ENCODE assay signal across 9 mouse cellular contexts in the genomic region with DNA sequence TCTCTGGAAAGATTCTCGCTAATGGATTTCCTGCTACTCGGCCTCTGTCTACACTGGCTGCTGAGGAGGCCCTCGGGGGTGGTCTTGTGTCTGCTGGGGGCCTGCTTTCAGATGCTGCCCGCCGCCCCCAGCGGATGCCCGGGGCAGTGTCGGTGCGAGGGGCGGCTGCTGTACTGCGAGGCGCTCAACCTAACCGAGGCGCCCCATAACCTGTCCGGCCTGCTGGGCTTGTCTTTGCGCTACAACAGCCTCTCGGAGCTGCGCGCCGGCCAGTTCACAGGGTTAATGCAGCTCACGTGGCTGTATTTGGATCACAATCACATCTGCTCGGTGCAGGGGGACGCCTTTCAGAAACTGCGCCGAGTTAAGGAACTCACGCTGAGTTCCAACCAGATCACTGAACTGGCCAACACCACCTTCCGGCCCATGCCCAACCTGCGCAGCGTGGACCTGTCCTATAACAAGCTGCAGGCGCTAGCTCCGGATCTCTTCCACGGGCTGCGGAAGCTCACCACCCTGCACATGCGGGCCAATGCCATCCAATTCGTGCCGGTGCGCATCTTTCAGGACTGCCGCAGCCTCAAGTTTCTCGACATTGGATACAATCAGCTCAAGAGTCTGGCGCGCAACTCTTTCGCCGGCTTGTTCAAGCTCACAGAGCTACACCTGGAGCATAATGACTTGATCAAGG. TPM values are rescaled to one million over a fixed set of nuclear protein-coding genes. Genes with fewer than 3 reads are reported as not detected.
A peak's percentile ranks its signal among the peaks of the same experiment; 100 is the strongest.
DNase-seq lines count a peak whose midpoint lies in the region; ATAC-seq and TF ChIP-seq lines count a peak whose summit lies in the region.
"Had no signal": no experiment of that assay in that cellular context is flagged by ENCODE, and none has a peak within 500 bp of the region (broad histone marks: within the 10 kb centered on the region; RNA-seq: fewer than 3 reads in every experiment).

No protein-coding gene starts in this region.

- H3K4me3 ChIP-seq in heart, embryonic 13.5 days = peak overlapping the region; percentile 58
- peak overlapping the region; percentile 57 for H3K4me3 ChIP-seq in cerebellum, adult 2 months (replicated peaks; ENCODE audit: insufficient read depth, low read depth, low read length)
- H3K4me3 ChIP-seq in forebrain, embryonic 15.5 days = peak overlapping the region; percentile 77
- H3K4me3 ChIP-seq in midbrain, embryonic 16.5 days (ENCODE audit: low read depth, low read length) = peak overlapping the region; percentile 71

- DNase-seq in heart, postnatal 25 days (ENCODE audit: low spot score) = no peak
- DNase-seq in cerebellum, adult 2 months = peak; percentile 49 to 60
- DNase-seq in layer of hippocampus, postnatal 10 days (ENCODE audit: low spot score in 2 of 2) = peak; percentile 57 to 70
- no peak for DNase-seq in adrenal gland, postnatal 36 days

- H3K9me3 ChIP-seq in heart, embryonic 13.5 days = no peaks in the 10 kb centered on the region
- no peaks in the 10 kb centered on the region for H3K9me3 ChIP-seq in forebrain, embryonic 15.5 days
- H3K9me3 ChIP-seq in midbrain, embryonic 16.5 days (replicated peaks; ENCODE audit: control insufficient read depth, low read length, poor library complexity, severe bottlenecking) = no peaks in the 10 kb centered on the region

- no peak for TF ChIP-seq CTCF in cerebellum, adult 2 months (IDR thresholded peaks at IDR 0.05; ENCODE audit: borderline replicate concordance, insufficient read depth, low read depth, low read length)

- H3K9ac ChIP-seq in heart, embryonic 13.5 days = peak overlapping the region; percentile 67
- H3K9ac ChIP-seq in forebrain, embryonic 15.5 days (replicated peaks) = peak overlapping the region; percentile 78
- H3K9ac ChIP-seq in midbrain, embryonic 16.5 days (ENCODE audit: low read depth, low read length) = peak overlapping the region; percentile 87

- no peak for ATAC-seq in heart, embryonic 13.5 days (ENCODE audit: extremely low read depth, insufficient number of reproducible peaks, low FRiP score, low TSS enrichment)
- ATAC-seq in forebrain, embryonic 15.5 days (replicated peaks) = peak; percentile 41
- peak; percentile 50 for ATAC-seq in midbrain, embryonic 16.5 days
- ATAC-seq in erythroblast, adult 5-6 weeks (replicated peaks; ENCODE audit: low FRiP score, poor library complexity, severe bottlenecking) = no peak

- no peak overlapping the region for H3K27ac ChIP-seq in heart, embryonic 13.5 days (replicated peaks)
- H3K27ac ChIP-seq in cerebellum, adult 2 months (ENCODE audit: insufficient read depth, low read length) = no peak overlapping the region
- H3K27ac ChIP-seq in forebrain, embryonic 15.5 days (replicated peaks) = peak overlapping the region; percentile 87
- H3K27ac ChIP-seq in midbrain, embryonic 16.5 days (ENCODE audit: low read length) = peak overlapping the region; percentile 91

- H3K27me3 ChIP-seq in heart, embryonic 13.5 days (replicated peaks) = peaks cover 80% of the 10 kb centered on the region
- no peaks in the 10 kb centered on the region for H3K27me3 ChIP-seq in cerebellum, adult 2 months (ENCODE audit: control insufficient read depth, insufficient read depth, low read length)
- no peaks in the 10 kb centered on the region for H3K27me3 ChIP-seq in forebrain, embryonic 15.5 days
- no peaks in the 10 kb centered on the region for H3K27me3 ChIP-seq in midbrain, embryonic 16.5 days (ENCODE audit: control insufficient read depth, insufficient read depth, low read depth, low read length)

- intact Hi-C loops in heart, postnatal 25 days (cut with DNase I) = no loop called here

- H3K4me1 ChIP-seq in heart, embryonic 13.5 days = peaks cover 19% of the 10 kb centered on the region
- H3K4me1 ChIP-seq in cerebellum, adult 2 months (ENCODE audit: control insufficient read depth, insufficient read depth, low read length) = no peaks in the 10 kb centered on the region
- peaks cover 44% of the 10 kb centered on the region for H3K4me1 ChIP-seq in forebrain, embryonic 15.5 days
- H3K4me1 ChIP-seq in midbrain, embryonic 16.5 days (ENCODE audit: control insufficient read depth, insufficient read depth, low read length) = peaks cover 19% of the 10 kb centered on the region

- peak overlapping the region; percentile 94 for H3K4me2 ChIP-seq in heart, embryonic 13.5 days
- H3K4me2 ChIP-seq in forebrain, embryonic 15.5 days (replicated peaks) = peak overlapping the region; percentile 98
- peak overlapping the region; percentile 89 for H3K4me2 ChIP-seq in midbrain, embryonic 16.5 days (ENCODE audit: low read length)

- no peak for TF ChIP-seq POLR2A in cerebellum, adult 2 months (IDR thresholded peaks at IDR 0.05; ENCODE audit: borderline replicate concordance, insufficient read depth, low read length)

- H3K36me3 ChIP-seq in heart, embryonic 13.5 days = no peaks in the 10 kb centered on the region
- no peaks in the 10 kb centered on the region for H3K36me3 ChIP-seq in forebrain, embryonic 15.5 days
- H3K36me3 ChIP-seq in midbrain, embryonic 16.5 days (ENCODE audit: control insufficient read depth, insufficient read depth, low read length) = no peaks in the 10 kb centered on the region

- WGBS in heart, embryonic 13.5 days = under 1% methylated on average over 43 of the region's 43 CpGs
- WGBS in cerebellum, adult 2 months = under 1% methylated on average over 43 of the region's 43 CpGs
- WGBS in forebrain, embryonic 15.5 days = under 1% methylated on average over 43 of the region's 43 CpGs
- under 1% methylated on average over 37 of the region's 43 CpGs for WGBS in midbrain, embryonic 16.5 days

RNA-seq across cellular contexts. Expression of a gene that starts 1.2 kb away (rescaled TPM):
- polyA plus RNA-seq in heart, embryonic 13.5 days (2015; fragmentation: Nextera tagmentation; extraction: Ambion mirVana) = 1.1 and 2.4 TPM in 2 replicates
- not detected for total RNA-seq in heart, postnatal 25 days (2021)
- polyA plus RNA-seq in cerebellum, adult 2 months (2012; rRNA removed) = 12.5 and 16.0 TPM in 2 replicates
- polyA plus RNA-seq in forebrain, embryonic 15.5 days (2015; fragmentation: Nextera tagmentation; extraction: Ambion mirVana) = 51.9 and 54.7 TPM in 2 replicates
- 100 to 1,000 TPM in 1 of 2 experiments, 10 to 100 TPM in 1; 99.3 to 111 TPM for total RNA-seq in layer of hippocampus, postnatal 10 days (2021)
- 53.1 and 60.7 TPM in 2 replicates for polyA plus RNA-seq in midbrain, embryonic 16.5 days (2015; fragmentation: Nextera tagmentation; extraction: Ambion mirVana)
- total RNA-seq in erythroblast, adult 5-6 weeks (2015; ENCODE audit: low replicate concordance) = not detected in 2 replicates
- not detected in 2 replicates for total RNA-seq in erythroblast, adult 5-6 weeks (2017; ENCODE audit: low replicate concordance)
- under 1 TPM; 0.50 to 0.56 TPM for total RNA-seq in adrenal gland, postnatal 36 days (2021)
- polyA plus RNA-seq: spleen, adult 2 months had no signal

Comparison
In these comparisons a context has a peak if more than half of its experiments do, and no peak if none do; other contexts are left out.
1. ATAC-seq: peak in forebrain, embryonic 15.5 days (single experiment) and midbrain, embryonic 16.5 days (single experiment); none in heart, embryonic 13.5 days (single experiment) and erythroblast, adult 5-6 weeks (single experiment).
2. H3K27ac ChIP-seq: peak in forebrain, embryonic 15.5 days (single experiment) and midbrain, embryonic 16.5 days (single experiment); none in heart, embryonic 13.5 days (single experiment) and cerebellum, adult 2 months (single experiment).
3. DNase-seq: peak in cerebellum, adult 2 months (2 of 2) and layer of hippocampus, postnatal 10 days (2 of 2); none in heart, postnatal 25 days (single experiment) and adrenal gland, postnatal 36 days (0 of 2).
4. RNA of a gene that starts 1.2 kb away (total RNA-seq): 99.3 to 111 TPM in layer of hippocampus, postnatal 10 days; 0.50 to 0.56 TPM in adrenal gland, postnatal 36 days, not detected in heart, postnatal 25 days and not detected in erythroblast, adult 5-6 weeks; every median in the first group is over 10 times any median in the second.
5. Peak in every context shown above with its lines, with median percentiles within 50 percentile points of each other: H3K4me2 ChIP-seq, H3K4me3 ChIP-seq and H3K9ac ChIP-seq.